Mouse (Mus musculus): ENCODE data around the gene Gm7324. TPM values are rescaled to one million over a fixed set of nuclear protein-coding genes. Genes with fewer than 3 reads are reported as not detected.
"Not testable (repeated sequence)": the region's sequence is repeated elsewhere in the genome, so short reads cannot be mapped to it uniquely, and the experiment has no call there.

The Gm7324 gene
- 0.08 and 0.50 TPM in 2 replicates for polyA plus RNA-seq (2015; fragmentation: Nextera tagmentation; extraction: Ambion mirVana)

- 66% methylated on average over 4 of the region's 4 CpGs for WGBS (ENCODE audit: insufficient replicate concordance)
- H3K9me3 ChIP-seq (replicated peaks; ENCODE audit: control insufficient read depth, low read length); H3K4me2 ChIP-seq (ENCODE audit: low read depth, low read length); H3K4me1 ChIP-seq (ENCODE audit: control insufficient read depth, low read depth, low read length); H3K9ac ChIP-seq (ENCODE audit: low read depth, low read length); H3K36me3 ChIP-seq (ENCODE audit: control insufficient read depth, insufficient read depth); H3K27me3 ChIP-seq (ENCODE audit: control insufficient read depth, insufficient read depth, low read depth, low read length); H3K27ac ChIP-seq (ENCODE audit: low read length); ATAC-seq (ENCODE audit: low read depth); H3K4me3 ChIP-seq (ENCODE audit: low read depth, low read length): not testable (repeated sequence)
Observed at GRCm38 (mm10) chr14:43697621-43698020, at the start of gene Gm7324. Gene Gm7324 (plus strand): TSS chr14:43697828.

- H3K4me1 ChIP-seq (ENCODE audit: control insufficient read depth, low read depth, low read length); H3K4me3 ChIP-seq (ENCODE audit: low read depth, low read length); H3K9ac ChIP-seq (ENCODE audit: low read depth, low read length); H3K27me3 ChIP-seq (ENCODE audit: control insufficient read depth, insufficient read depth, low read depth, low read length); H3K4me2 ChIP-seq (ENCODE audit: low read depth, low read length); H3K27ac ChIP-seq (ENCODE audit: low read length); H3K9me3 ChIP-seq (replicated peaks; ENCODE audit: control insufficient read depth, low read length); H3K36me3 ChIP-seq (ENCODE audit: control insufficient read depth, insufficient read depth); ATAC-seq (ENCODE audit: low read depth): not testable (repeated sequence)
- no CpG with 5 or more reads among the region's 2 CpGs for WGBS (ENCODE audit: insufficient replicate concordance)
Observed at GRCm38 (mm10) chr14:43677099-43677498, 20.5 kb upstream of the Gm7324 start, which contains the start of gene Gm8165. Gene Gm8165 (minus strand): TSS chr14:43677199.

- not testable (repeated sequence) for H3K4me1 ChIP-seq (ENCODE audit: control insufficient read depth, low read depth, low read length); H3K9ac ChIP-seq (ENCODE audit: low read depth, low read length)
- 71% methylated on average over 1 of the region's 3 CpGs for WGBS (ENCODE audit: insufficient replicate concordance)
Observed at GRCm38 (mm10) chr14:43727385-43727784, 29.8 kb downstream of the Gm7324 start, which contains the start of gene Gm16506. Gene Gm16506 (minus strand): TSS chr14:43727485.

GRCm38 (mm10) chr14:43747566-43747965, 49.9 kb downstream of the Gm7324 start, which contains the start of gene Gm6526:
Gene Gm6526 (plus strand): TSS chr14:43747866.
- not testable (repeated sequence) for ATAC-seq (ENCODE audit: low read depth); H3K27ac ChIP-seq (ENCODE audit: low read length); H3K4me2 ChIP-seq (ENCODE audit: low read depth, low read length); H3K9me3 ChIP-seq (replicated peaks; ENCODE audit: control insufficient read depth, low read length); H3K36me3 ChIP-seq (ENCODE audit: control insufficient read depth, insufficient read depth); H3K4me1 ChIP-seq (ENCODE audit: control insufficient read depth, low read depth, low read length); H3K9ac ChIP-seq (ENCODE audit: low read depth, low read length); H3K27me3 ChIP-seq (ENCODE audit: control insufficient read depth, insufficient read depth, low read depth, low read length); H3K4me3 ChIP-seq (ENCODE audit: low read depth, low read length)
- 50% methylated on average over 4 of the region's 4 CpGs for WGBS (ENCODE audit: insufficient replicate concordance)

More at GRCm38 (mm10) chr14:43727385-43727784, 29.8 kb downstream of the Gm7324 start, which contains the start of gene Gm16506:
- not testable (repeated sequence) for H3K4me3 ChIP-seq (ENCODE audit: low read depth, low read length); ATAC-seq (ENCODE audit: low read depth); H3K9me3 ChIP-seq (replicated peaks; ENCODE audit: control insufficient read depth, low read length); H3K36me3 ChIP-seq (ENCODE audit: control insufficient read depth, insufficient read depth); H3K4me2 ChIP-seq (ENCODE audit: low read depth, low read length); H3K27me3 ChIP-seq (ENCODE audit: control insufficient read depth, insufficient read depth, low read depth, low read length); H3K27ac ChIP-seq (ENCODE audit: low read length)

Other genes starting within 250 kb of the Gm7324 start
- gene Gm5799, start 154.3 kb upstream of the Gm7324 start, polyA plus RNA-seq (2015; fragmentation: Nextera tagmentation; extraction: Ambion mirVana), result not detected in 2 replicates
- not detected in 2 replicates for gene Gm17654, start 118.7 kb upstream of the Gm7324 start, polyA plus RNA-seq (2015; fragmentation: Nextera tagmentation; extraction: Ambion mirVana)
- not detected in 2 replicates for gene Gm10375, start 89.8 kb upstream of the Gm7324 start, polyA plus RNA-seq (2015; fragmentation: Nextera tagmentation; extraction: Ambion mirVana)
- not detected in 2 replicates for gene Gm8165, start 20.6 kb upstream of the Gm7324 start, polyA plus RNA-seq (2015; fragmentation: Nextera tagmentation; extraction: Ambion mirVana)
- not detected in 2 replicates for gene Gm16506, start 29.7 kb downstream of the Gm7324 start, polyA plus RNA-seq (2015; fragmentation: Nextera tagmentation; extraction: Ambion mirVana)
- not detected in 2 replicates for gene Gm6526, start 50.0 kb downstream of the Gm7324 start, polyA plus RNA-seq (2015; fragmentation: Nextera tagmentation; extraction: Ambion mirVana)
- not detected in 2 replicates for gene Gm8180, start 86.9 kb downstream of the Gm7324 start, polyA plus RNA-seq (2015; fragmentation: Nextera tagmentation; extraction: Ambion mirVana)
- 16.2 and 16.7 TPM in 2 replicates for gene Ear1, start 177.7 kb downstream of the Gm7324 start, polyA plus RNA-seq (2015; fragmentation: Nextera tagmentation; extraction: Ambion mirVana)
- not detected in 2 replicates for gene Ear10, start 225.7 kb downstream of the Gm7324 start, polyA plus RNA-seq (2015; fragmentation: Nextera tagmentation; extraction: Ambion mirVana)
- gene Gm8113, start 227.6 kb downstream of the Gm7324 start, polyA plus RNA-seq (2015; fragmentation: Nextera tagmentation; extraction: Ambion mirVana), result 8.3 and 8.8 TPM in 2 replicates

Measured in liver, embryonic 16.5 days (tissue).